Mouse (Mus musculus): ENCODE results near the gene Tmem223.
A peak's percentile ranks its signal among the peaks of the same experiment; 100 is the strongest.

The Tmem223 gene

DNA sequence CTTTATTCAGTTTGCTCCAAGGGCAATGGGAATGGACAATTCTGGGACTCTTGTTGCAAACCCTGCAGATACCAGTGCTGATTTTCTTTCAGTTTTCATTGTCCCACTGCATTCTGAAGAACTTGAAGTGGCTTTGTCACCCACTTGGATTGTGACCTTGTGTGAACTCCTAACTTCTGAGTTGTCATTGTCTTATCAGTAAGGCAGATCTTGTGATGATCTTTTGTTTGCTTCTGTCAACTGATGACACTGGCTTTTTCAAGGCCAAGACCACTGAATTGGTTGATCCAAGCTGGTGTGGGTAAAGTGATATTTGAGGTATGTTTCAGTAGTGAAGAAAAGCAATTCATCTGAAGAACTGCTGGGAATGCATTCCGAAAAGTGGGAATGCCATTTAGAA is 25.4 kb upstream of the Tmem223 start:
- no peak for DNase-seq (ENCODE audit: low read depth, low spot score)

GRCm38 (mm10) chr19:8747368-8747767 is 23.4 kb upstream of the Tmem223 start:
- DNase-seq (ENCODE audit: low read depth, low spot score), result no peak

DNA sequence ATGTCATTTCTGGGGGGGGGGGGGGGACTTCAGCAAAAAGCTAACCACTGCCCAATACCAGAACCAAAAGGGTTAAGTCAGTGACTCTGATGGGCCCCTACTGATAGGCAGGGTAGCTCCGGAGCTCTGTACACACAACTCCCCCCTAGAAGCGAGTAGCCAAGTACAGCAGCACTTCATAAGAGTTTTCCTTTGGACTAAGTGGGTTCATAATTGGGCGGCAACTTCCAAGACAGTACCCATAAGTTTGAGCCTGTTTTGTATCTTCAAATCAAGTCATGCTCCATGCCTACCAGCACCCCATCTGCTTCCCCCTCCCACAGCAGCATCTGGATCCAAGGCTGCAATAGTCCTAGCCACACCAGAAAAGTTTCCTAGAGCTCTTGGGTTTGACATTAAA is 15.1 kb upstream of the Tmem223 start:
- DNase-seq (ENCODE audit: low read depth, low spot score), result no peak

DNA sequence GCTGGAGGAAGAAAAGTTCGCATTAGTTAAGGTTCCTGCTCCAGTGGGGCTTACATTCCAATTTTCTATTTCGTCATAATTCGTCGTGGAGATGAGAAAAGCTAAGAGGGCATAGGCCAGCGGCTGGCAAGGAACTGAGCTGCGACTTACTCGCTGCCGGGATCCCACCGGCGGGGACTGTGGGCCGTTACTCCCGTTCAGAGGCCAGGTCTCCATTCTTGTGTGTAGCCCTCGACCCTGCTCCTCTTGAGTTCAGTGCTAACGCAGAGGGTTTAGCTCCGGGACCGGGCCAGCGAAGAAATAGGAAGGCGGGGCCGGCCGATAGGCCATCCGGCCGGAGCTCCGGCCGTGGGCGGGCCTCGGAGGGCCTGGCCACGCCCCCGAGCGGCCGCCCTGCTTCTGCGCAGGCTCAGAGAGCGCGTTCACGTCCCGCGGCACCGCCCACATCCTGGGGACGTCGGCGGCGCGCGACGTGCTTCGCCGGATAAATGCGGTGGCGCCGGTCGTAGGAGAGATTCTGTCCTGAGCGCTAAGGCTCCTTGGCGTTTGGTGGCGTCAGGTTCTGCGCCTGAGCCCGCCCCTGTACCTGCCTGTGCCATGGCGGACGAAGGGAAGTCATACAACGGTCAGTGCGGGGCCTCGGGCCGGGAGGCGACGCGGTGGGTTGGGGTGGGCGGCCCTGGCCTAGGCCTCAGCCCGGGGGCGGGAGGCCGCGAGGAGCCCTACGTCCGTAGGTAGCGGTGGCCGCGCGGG is 14.0 kb upstream of the Tmem223 start, which contains the start of gene Nxf1:
Gene Nxf1 (plus strand): TSS at position 439 of the 753 bp plus-strand sequence.
- DNase-seq (ENCODE audit: low read depth, low spot score), result peak; percentile 96

- DNase-seq (ENCODE audit: low read depth, low spot score), result no peak
These were observed 13.3 kb upstream of the Tmem223 start for GRCm38 (mm10) chr19:8757471-8757998.

GRCm38 (mm10) chr19:8758899-8759298 is 11.9 kb upstream of the Tmem223 start:
- no peak for DNase-seq (ENCODE audit: low read depth, low spot score)

GRCm38 (mm10) chr19:8760757-8761156 is 10.0 kb upstream of the Tmem223 start:
- no peak for DNase-seq (ENCODE audit: low read depth, low spot score)

- DNase-seq (ENCODE audit: low read depth, low spot score), result no peak
These were observed 7.5 kb upstream of the Tmem223 start for GRCm38 (mm10) chr19:8763276-8763675.

GRCm38 (mm10) chr19:8765562-8765961 is 5.2 kb upstream of the Tmem223 start:
- DNase-seq (ENCODE audit: low read depth, low spot score), result no peak

DNA sequence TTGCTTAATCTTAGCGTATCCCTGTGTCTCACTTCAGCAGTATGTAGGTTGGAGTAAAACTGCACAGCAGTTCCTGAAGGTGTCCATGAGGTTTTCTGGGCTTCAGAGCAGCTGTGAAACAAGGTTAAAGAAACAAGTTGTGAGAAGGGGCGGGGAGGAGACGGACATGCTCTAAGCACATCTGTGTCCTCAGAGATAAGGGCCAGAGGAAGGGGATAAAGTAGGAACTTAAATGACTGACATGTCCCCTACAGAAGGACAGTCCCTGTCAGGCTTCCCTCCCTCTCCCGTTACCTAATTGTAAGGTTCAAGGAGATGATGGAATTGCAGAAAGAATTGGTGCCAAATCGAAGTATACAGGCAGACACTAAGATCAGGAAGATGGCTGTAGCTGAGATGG is 2.2 kb downstream of the Tmem223 start:
- no peak for DNase-seq (ENCODE audit: low read depth, low spot score)

DNA sequence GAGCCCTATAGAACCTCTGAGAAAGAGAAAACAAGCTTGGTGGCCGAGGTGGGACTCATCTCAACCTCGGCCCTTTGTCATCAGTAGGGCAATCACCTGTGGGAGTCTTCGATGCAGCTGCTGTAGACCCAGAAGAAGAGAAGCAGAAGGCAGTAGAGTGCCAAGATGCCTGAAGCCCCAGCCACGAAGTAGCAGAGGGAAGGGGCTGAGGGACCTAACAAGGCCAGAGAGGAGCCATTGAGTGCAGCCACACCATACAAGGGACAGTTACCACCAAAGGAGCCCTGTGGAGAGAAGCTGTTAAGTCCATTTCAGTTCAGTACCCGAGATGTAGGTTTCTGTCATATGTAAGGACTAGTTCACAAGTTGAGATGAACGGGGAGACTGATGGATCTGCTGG is 2.6 kb downstream of the Tmem223 start:
- no peak for DNase-seq (ENCODE audit: low read depth, low spot score)

DNA sequence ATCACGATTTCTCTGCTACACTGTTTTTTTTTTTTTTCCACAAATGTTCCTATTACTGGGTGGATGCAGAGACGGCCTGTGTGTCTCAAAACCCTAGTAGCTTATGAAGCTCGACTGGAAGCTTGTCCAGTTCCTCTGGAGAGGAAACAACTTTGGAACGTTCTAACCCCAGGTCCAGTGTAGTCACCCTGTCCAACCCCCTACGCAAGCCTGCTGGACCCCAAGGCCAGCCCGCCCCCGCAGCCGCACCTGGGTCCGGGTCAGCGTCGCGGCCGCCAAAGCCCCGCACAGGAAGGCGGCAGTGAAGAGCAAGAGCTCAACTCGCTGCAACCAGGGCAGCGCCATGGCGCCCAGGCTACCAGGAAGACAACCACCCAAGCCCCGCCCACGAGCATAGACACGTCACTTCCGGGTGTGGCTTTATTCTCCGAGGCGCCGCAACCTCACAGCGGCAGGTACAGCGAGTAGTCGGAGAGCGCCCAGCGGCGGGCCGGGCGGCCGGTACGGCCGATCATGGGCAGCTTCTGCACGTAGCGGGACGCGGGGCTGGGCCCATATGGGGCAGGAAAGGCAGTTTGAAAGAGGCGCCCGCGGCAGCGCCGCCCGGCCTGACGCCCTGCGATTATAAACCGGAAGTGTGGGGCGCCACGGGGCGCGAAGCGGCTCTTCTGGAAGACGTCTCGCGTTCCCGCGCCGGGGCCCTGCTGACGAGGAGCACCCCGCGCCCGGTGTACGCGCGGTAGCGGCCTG is 3.5 kb downstream of the Tmem223 start, which contains the start of gene Tmem179b:
Gene Tmem179b (minus strand): TSS at position 382 of the 750 bp plus-strand sequence.
- peak; percentile 95 for DNase-seq (ENCODE audit: low read depth, low spot score)

DNA sequence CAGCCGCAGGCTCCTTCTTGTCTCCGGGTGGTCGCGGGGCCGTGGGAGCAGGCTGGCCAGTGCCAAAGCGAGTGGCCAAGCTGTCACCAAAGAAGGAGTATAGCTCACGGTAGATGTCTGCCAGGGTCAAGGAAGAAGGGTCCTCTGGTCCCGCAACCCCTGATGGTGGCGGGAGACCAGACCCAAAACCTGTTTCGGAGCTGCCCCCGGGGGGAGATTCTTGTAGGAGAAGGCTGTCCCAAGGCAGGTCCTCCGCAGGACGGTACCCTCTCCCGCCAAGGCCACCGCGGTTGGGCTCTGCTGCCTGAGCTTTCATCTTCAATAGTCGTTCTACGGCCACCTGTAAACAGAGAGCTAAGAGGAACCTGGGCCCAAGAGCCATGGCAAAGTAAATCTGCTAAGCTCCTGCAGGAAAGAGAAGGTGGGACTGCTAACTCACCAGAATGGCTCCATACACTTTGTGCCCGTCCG is 4.2 kb downstream of the Tmem223 start:
- no peak for DNase-seq (ENCODE audit: low read depth, low spot score)

GRCm38 (mm10) chr19:8786008-8786781 is 15.4 kb downstream of the Tmem223 start, which contains the start of gene Taf6l:
TSS of gene Taf6l (minus strand) at chr19:8786417.
- peak; percentile 95 for DNase-seq (ENCODE audit: low read depth, low spot score)

- peak; percentile 66 for DNase-seq (ENCODE audit: low read depth, low spot score)
These were observed 17.7 kb downstream of the Tmem223 start for GRCm38 (mm10) chr19:8788521-8788920.

DNA sequence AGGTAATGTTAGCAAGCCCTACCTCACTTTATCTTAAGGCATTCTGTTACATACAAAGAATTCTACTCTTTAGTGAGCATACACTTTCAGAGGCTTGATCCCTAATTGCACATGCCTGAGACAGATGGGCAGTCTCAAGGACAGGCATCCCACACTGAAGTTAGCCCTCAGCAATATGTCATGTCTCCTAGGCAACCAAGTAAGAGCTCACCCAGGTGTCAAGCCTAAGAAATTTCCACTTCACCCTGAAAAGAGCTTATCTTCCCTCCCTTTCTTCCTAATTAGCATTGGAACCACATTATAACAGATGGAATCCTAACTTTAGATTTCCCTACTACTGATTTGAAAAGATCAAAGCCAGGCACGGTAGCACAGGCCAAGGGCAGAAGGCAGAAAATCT is 18.4 kb downstream of the Tmem223 start:
- no peak for DNase-seq (ENCODE audit: low read depth, low spot score)

DNA sequence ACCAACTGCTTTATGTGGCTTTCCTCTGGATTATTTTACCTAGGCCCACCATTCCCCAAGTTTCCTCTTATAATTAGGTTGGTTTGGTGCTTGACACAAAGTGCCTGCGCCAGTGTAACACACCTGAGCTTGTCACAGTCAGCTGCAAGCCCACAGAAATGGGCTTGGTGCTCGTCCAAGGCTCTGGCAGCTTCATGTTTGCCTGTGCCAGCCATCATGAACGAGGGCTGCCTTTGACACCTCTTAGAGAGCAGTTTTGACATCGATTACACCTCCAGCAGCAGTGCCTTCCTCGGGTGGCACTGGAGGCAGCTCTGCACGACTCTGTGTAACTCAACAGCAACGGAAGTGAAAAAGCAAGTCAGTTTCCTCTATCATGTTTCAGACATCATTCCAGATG is 19.4 kb downstream of the Tmem223 start:
- no peak for DNase-seq (ENCODE audit: low read depth, low spot score)

DNA sequence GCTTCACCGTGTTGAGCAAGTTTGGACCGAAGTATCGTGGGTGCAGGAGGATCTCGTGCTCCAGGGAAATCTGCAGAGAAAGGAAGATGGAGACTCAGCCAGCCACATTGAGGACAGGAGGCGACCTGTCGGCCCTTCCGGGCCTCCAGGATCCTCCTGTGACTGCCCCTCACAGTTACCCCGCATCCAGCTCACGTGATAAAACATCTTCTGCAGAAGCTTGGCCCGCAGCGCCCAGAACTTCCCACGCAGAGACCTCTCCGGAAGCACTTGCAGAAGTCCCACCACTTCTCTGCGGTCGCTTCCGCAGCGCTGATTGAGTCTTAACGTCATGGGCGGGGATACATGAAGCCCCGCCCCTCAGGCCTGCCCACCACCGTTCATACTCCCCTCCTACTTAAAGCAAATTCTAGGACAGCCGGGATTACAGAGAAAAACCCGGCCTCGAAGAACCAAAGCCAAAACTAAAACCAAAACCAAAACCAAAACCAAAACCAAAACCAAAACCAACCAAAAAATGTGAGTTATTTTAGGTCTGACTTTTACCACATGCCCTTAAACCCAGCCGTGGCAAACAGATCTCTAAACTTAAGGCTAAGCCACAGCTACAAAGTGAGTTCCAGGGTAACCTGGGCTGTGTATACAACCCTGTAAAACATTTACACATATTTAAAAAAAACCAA is 27.6 kb downstream of the Tmem223 start, which contains the start of gene Polr2g:
Gene Polr2g (minus strand): TSS at position 314 of the 683 bp plus-strand sequence.
- peak; percentile 95 for DNase-seq (ENCODE audit: low read depth, low spot score)

DNA sequence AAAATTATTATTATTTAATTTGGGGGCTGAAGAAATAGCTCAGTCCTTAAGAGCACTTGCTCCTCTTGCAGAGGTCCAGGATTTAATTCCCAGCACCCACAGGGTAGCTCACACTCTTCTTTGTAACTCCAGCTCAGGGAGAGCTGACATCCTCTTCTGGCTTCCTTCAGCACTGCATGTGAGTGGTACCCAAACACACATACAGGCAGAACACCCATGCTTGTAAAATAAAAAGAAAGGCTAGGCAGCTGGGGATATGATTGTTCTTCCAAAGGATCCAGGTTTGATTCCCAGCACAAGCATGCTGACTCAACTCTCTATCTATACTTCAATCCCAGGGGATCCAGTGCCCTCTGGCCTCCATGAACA is 28.1 kb downstream of the Tmem223 start:
- no peak for DNase-seq (ENCODE audit: low read depth, low spot score)

GRCm38 (mm10) chr19:8802130-8802821 is 31.5 kb downstream of the Tmem223 start, which contains the start of gene Zbtb3:
TSS of gene Zbtb3 (plus strand) at chr19:8802555.
- DNase-seq (ENCODE audit: low read depth, low spot score), result peak; percentile 97

Data from mesoderm, embryonic 11.5 days (tissue).